Mouse (Mus musculus) C2C12 (cell line): ENCODE measurements around the gene 1700029I15Rik. TPM values are rescaled to one million over a fixed set of nuclear protein-coding genes. Genes with fewer than 3 reads are reported as not detected.

ENCODE experiments used
- H3K27me3 ChIP-seq: one replicate; pipeline ENCODE4 v1.6.1; 2011; ENCODE audit not compliant: control insufficient read depth, insufficient read depth, insufficient read length
- H3K36me3 ChIP-seq: one replicate; pipeline ENCODE4 v1.6.1; 2011; ENCODE audit not compliant: control insufficient read depth, insufficient read depth
- H3K4me3 ChIP-seq: one replicate; pipeline ENCODE4 v1.5.1; 2011; ENCODE audit warnings: mild to moderate bottlenecking, control low read depth; ENCODE audit not compliant: poor library complexity, insufficient read depth, severe bottlenecking
- H3K79me2 ChIP-seq: one replicate; pipeline ENCODE4 v1.6.1; 2011; ENCODE audit not compliant: control insufficient read depth, insufficient read depth
- H3K79me3 ChIP-seq: one replicate; pipeline ENCODE4 v1.6.1; 2011; ENCODE audit warnings: low read depth, control low read depth
- H3ac ChIP-seq: one replicate; pipeline ENCODE3; 2011; ENCODE audit warnings: low read depth; ENCODE audit not compliant: control insufficient read depth, insufficient read length
- CEBPB ChIP-seq: IDR thresholded peaks from one replicate; pipeline ENCODE4 v1.6.1; 2011; ENCODE audit warnings: low read depth, mild to moderate bottlenecking, control low read depth, moderate library complexity
- CTCF ChIP-seq: IDR thresholded peaks from one replicate; pipeline ENCODE4 v1.5.1; 2011; ENCODE audit not compliant: control insufficient read depth, insufficient read depth, insufficient read length
- FOSL1 ChIP-seq: IDR thresholded peaks from one replicate; pipeline ENCODE4 v1.8.0; 2011; ENCODE audit warnings: mild to moderate bottlenecking, low read length; ENCODE audit not compliant: poor library complexity, insufficient read depth, severe bottlenecking
- microRNA-seq: library from miRNA; unstranded; fragments of <30 nt; microRNA quantifications from one replicate; pipeline ENCODE4, GENCODE M21; 2019; ENCODE audit warnings: borderline microRNAs expressed
- polyA plus RNA-seq: library from polyadenylated mRNA; unstranded; fragments of >200 nt; fragmentation: generic; extraction: Trizol; gene quantifications from one replicate; pipeline ENCODE4 v1.2.1, GENCODE M21; 2012; ENCODE audit warnings: missing spikeins

Gene 1700029I15Rik
- polyA plus RNA-seq, 1 experiment, result 0.73 TPM

GRCm38 (mm10) chr2:92435023-92435422 lies 52.7 kb downstream of the 1700029I15Rik start:
- Histone ChIP-seq H3ac (no peak overlapping the region), H3K79me3 (no peaks in the 10 kb centered on the region), H3K36me3 (no peaks in the 10 kb centered on the region), H3K4me3 (no peak overlapping the region), H3K27me3 (peaks cover 4% of the 10 kb centered on the region), H3K79me2 (no peaks in the 10 kb centered on the region)
- no peak for TF ChIP-seq CTCF
- TF ChIP-seq FOSL1, result no peak
- TF ChIP-seq CEBPB, result no peak

Small RNA genes lying within 50 kb of the gene (microRNA-seq; reads per million reads assigned to microRNA genes)
- not detected for gene Mir7000

Other genes starting within 250 kb of the 1700029I15Rik start
- 21.0 TPM for gene Pex16, start 7.9 kb upstream of the 1700029I15Rik start, polyA plus RNA-seq
- gene Large2, start 7.7 kb upstream of the 1700029I15Rik start, polyA plus RNA-seq, result 0.13 TPM
- 18.8 TPM for gene Mapk8ip1, start 18.7 kb downstream of the 1700029I15Rik start, polyA plus RNA-seq
- gene Cry2, start 51.5 kb downstream of the 1700029I15Rik start, polyA plus RNA-seq, result 2.1 TPM
- 9.6 TPM for gene Slc35c1, start 78.0 kb downstream of the 1700029I15Rik start, polyA plus RNA-seq
- gene Chst1, start 217.2 kb downstream of the 1700029I15Rik start, polyA plus RNA-seq, result 13.1 TPM